Mouse (Mus musculus) kidney, postnatal 25 days (tissue): ENCODE results near the gene Dync1i2.

Experiments
- DNase-seq, 2 experiments: peaks; one replicate each; pipeline ENCODE4 v3.0.0; 2021; ENCODE audit warnings: mixed read lengths in 2 of 2

The Dync1i2 gene

DNA sequence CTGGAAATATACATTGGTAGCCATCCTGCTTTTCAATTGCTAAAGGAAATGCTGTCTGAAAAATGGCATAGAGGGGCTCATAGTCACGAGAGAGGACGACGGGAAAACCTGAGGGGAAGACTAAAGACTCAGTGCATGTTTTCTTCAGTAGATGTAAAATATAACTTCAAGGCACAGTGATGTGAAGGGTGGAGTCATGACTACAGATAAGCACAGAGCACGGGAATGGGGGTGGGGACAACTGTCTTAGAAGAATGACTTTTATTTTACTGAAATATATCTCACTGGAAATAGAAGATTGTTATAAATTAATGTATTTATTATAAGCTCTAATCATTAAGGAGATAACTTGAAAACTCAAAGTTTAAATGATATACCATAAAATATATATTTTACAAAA lies 58.6 kb downstream of the Dync1i2 start:
- no peak for DNase-seq

GRCm38 (mm10) chr2:71273955-71274679 lies 62.6 kb downstream of the Dync1i2 start:
- DNase-seq = peak; percentile 23 to 43

GRCm38 (mm10) chr2:71275734-71276133 lies 64.2 kb downstream of the Dync1i2 start:
- DNase-seq = peak; percentile 18 to 51

GRCm38 (mm10) chr2:71278791-71279775 lies 67.6 kb downstream of the Dync1i2 start:
- no peak for DNase-seq

DNA sequence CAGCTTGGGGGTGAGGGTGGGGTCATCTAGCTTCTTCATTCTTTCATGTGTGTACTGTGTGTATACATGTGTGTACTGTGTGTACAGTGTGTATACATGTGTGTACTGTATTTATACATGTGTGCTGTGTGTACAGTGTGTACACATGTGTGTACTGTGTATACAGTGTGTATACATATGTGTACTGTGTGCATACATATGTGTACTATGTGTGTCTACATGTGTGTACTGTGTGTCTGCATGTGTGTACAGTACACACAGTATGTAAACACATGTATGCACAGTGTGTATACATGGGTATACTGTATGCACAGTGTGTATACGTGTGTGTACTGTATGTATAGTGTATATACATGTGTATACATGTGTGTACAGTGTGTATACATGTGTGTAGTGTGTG lies 70.5 kb downstream of the Dync1i2 start:
- DNase-seq = no peak

DNA sequence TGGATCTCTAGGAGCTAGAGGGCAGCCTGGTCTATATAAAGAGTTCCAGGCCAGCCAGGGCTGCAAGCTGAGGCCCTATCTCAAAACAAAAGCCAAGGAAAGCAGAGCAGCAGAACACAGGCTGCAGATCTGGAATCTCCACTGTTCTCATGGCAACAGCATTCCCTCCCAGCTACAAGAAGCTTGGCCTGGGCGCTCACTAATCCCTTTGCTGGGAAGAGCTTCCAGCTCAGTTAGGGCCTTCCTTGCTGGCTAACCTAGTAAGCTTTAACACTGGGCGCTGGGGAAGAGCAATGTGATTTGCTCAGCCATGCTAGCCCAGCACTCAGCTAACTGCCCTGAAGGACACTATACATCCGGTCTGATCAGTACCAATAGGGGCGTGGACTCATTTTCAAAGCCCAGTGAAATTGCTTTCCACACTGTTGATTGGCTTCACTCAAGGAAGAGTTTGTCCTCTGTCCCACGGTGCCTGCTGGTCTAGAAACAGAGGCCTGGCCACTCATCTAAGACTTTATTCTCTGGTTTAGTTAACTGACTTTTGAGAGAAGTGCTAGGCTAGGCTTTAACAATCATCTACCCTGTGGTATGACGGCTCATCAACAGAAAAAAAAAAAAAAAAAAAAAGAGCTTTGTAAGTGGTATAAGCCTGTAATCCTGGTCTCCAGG lies 78.7 kb downstream of the Dync1i2 start:
- peak; percentile 24 to 58 for DNase-seq

- no peak for DNase-seq
These were observed 80.1 kb downstream of the Dync1i2 start for GRCm38 (mm10) chr2:71291566-71291965.

GRCm38 (mm10) chr2:71293983-71294382 lies 82.5 kb downstream of the Dync1i2 start:
- DNase-seq = no peak

DNA sequence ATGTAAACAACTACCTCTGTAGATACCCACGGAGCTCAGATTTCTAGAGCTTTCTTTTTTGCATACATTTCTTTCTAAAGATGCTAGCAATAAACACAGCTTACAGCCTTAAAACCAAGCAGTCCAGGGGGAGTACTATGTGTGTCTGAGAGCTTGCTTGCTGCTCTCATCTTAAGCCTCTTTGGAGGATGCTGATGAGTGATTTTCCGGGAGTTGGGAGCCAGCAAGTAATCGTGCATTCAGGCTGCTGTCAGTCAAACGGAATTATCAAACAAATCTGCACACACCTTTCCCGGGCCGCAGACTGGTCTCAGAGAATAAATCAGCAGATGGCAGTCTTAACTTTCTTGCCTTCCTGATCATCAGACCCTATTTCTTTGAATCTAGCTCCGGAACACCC lies 83.0 kb downstream of the Dync1i2 start:
- no peak for DNase-seq

- no peak for DNase-seq
These were observed 84.3 kb downstream of the Dync1i2 start for GRCm38 (mm10) chr2:71295844-71296243.

- DNase-seq = no peak
These were observed 86.0 kb downstream of the Dync1i2 start for GRCm38 (mm10) chr2:71297501-71297900.

GRCm38 (mm10) chr2:71298729-71299128 lies 87.2 kb downstream of the Dync1i2 start:
- DNase-seq = peak in 1 of 2 experiments; percentile 43

DNA sequence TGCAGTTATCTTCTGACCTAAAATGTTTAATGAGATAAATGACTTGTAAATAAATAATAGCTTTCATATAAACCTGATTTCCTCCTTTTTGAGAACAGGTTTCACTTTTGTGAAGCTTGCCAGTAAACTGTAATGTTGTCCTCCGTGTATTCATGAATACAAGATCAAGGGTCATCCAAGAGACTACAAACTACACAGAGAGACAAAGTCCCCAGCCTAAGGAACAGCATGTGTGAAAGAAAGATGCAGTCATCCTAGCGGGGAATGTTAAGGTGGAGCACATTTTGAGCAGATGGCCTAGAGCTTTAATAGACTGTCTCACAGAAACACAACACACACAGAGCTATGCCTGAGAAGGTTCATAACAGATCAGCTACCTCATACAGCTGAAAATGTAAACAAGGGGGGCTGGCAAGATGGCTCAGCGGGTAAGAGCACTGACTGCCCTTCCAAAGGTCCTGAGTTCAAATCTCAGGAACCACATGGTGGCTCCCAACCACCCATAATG lies 90.7 kb downstream of the Dync1i2 start:
- DNase-seq = no peak

GRCm38 (mm10) chr2:71303221-71303620 lies 91.7 kb downstream of the Dync1i2 start:
- peak; percentile 58 to 77 for DNase-seq

DNA sequence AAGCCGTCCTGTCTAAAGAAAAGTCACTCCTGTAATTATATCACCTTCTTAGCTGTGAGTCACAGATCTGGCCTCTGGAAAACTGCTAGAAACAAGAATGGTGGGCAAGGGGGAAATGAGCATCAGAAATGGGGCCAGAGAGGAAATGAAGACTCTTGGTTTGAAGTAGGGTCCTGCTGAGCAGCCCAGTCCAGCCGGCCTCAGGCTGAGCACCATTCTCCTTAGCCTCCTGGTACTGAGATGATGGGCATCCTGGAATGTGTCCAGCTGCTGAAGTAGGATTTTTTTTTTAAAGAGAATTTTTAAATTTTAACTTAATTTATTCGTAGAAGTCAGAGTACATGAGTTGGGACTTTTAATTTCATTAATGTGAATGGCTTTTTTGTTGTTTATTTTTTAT lies 93.3 kb downstream of the Dync1i2 start:
- peak; percentile 65 to 76 for DNase-seq

DNA sequence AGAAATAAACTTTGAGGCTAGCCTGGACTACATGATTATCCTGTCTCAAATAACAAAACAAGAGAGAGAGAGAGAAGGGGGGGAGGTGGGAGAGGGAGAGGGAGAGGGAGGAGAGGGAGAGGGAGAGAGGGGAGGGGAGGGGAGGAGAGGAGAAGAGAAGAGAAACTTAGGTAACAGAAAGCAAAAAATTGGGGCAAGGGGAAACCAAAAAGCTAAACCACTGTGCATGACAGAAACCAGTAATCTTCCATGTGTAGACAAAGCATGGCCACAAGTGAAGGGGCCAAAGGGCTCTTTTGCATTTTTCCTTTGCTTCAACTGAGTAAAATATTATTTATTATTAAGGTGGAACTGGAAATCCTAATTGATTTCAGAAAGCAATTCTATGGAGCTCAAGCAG lies 94.9 kb downstream of the Dync1i2 start:
- DNase-seq = no peak

DNA sequence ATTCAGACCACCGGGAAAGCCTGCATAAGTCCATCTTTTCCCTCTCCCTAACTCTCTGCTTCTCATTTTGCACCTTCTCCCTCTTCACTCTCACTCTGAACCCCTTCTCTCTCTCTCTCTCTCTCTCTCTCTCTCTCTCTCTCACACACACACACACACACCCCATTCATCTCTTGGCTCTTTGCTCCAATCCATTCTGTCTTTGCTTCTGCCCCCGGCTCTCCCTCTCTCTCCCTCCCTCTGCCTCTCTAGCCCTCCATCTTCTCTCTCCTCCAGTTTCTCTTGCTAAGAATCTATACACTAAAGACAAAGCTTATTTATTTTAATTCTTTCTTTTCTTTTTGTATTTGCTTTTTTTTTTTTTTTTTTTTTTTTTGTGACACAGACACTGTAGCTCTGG lies 98.2 kb downstream of the Dync1i2 start:
- DNase-seq = no peak

DNA sequence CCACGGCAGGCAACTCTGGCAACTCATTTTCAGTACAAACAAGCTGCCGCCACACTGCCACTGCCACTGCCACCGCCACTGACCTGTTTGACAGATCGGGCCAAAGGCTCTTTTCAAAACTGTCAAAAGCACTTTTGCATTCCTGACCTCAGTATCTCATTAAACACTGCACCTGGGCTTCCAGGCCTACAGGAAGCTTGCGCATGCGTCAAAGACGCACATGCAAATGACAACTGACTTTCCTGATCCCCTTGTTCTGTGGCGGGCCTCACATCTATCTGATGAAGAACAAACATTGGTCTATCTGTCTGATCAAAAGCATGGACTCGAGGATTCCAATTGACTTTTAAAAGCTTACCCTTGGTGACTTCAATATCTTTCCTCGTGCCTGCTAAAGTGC lies 100.6 kb downstream of the Dync1i2 start:
- DNase-seq = no peak
